Mouse (Mus musculus): ENCODE measurements around the gene Sp7.

GRCm38 (mm10) chr15:102400476-102401045, 33.6 kb upstream of the Sp7 start:
- TF ChIP-seq GATA1 (IDR thresholded peaks at IDR 0.05; ENCODE audit: borderline replicate concordance, low read length): no peak
- no peak for TF ChIP-seq FLI1 (IDR thresholded peaks at IDR 0.05; ENCODE audit: low read length)
